Mouse (Mus musculus) lung, postnatal 14 days (tissue): ENCODE measurements around the gene Nlrc5.
A peak's percentile ranks its signal among the peaks of the same experiment; 100 is the strongest.

ENCODE experiments used
- DNase-seq: peaks from one replicate; pipeline ENCODE4 v3.0.0; 2021

The Nlrc5 gene

DNA sequence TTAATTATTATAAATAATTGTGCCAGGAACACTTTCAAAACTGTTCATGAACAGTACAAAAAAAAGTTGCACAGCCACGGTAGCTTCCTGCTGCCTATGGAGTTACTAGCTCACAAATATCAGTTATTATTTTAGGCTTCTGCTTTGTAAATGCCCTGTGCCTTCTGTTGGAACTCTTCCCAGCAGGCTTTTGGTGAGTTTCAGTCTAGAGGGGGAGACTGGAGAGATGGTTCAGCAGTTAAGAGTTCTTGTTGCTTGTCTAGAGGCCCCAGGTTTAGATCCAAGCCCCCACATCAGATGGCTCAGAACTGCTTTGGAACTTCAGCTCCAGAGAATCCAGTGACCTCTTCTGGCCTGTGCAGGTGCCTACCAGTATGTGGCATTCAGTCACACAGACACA lies 37.1 kb downstream of the Nlrc5 start:
- DNase-seq: no peak

DNA sequence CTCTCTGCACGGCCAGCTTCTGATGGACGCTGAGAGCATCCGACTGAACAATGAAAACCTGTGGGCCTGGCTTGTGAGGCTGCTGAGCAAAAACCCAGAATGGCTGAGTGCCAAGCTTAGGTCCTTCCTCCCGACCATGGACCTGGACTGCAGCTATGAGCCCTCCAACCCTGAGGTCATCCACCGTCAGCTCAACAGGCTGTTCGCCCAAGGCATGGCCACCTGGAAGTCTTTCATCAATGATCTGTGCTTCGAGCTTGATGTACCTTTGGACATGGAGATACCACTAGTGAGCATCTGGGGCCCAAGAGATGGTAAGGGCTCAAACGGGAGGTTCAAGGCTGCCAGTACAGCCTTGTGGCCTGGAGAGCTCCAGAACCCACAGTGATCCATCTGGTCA lies 38.6 kb downstream of the Nlrc5 start:
- no peak for DNase-seq

DNA sequence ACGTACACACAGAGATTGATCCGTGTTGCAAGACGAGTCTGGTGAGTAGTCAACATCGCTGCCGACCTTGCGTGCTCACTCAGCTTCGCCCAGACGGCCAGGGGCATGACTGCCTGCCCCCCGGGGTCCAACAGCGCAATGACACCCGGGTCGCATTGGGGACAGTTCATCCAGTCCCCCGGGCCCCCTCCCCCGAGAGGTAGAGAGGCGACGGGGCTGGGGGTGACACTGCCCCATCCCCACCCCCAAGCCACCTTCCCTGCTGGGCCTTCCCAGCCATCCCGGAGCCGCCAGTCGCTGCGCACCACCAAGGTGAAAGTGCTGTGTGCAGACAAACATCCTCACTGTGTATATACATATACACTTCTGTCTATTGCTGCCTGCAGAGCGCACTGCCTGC lies 39.3 kb downstream of the Nlrc5 start:
- no peak for DNase-seq

DNA sequence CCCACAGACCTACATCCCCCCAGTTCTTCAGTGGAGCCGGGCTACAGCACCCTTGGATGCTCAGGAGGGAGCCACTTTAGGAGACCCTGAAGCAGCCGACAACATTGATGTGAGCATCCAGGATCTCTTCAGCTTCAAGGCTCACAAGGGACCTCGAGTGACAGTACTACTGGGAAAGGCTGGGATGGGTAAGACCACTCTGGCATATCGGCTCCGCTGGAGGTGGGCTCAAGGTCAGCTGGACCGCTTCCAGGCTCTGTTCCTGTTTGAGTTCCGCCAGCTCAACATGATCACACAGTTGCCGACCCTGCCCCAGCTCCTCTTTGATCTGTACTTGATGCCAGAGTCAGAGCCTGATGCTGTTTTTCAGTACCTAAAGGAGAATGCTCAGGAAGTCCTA lies 41.6 kb downstream of the Nlrc5 start:
- DNase-seq: no peak

DNA sequence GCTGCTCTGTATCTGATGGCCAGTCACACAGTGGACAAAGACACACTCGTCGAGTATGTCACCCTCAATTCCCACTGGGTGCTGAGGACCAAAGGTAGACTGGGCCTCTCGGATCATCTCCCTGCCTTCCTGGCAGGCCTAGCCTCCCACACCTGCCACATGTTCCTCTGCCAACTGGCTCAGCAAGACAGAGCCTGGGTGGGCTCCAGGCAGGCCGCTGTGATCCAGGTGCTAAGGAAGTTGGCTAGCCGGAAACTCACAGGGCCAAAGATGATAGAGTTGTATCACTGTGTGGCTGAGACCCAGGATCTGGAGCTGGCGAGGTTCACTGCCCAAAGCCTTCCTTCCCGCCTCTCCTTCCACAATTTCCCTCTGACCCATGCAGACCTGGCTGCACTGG lies 42.7 kb downstream of the Nlrc5 start:
- DNase-seq: no peak

DNA sequence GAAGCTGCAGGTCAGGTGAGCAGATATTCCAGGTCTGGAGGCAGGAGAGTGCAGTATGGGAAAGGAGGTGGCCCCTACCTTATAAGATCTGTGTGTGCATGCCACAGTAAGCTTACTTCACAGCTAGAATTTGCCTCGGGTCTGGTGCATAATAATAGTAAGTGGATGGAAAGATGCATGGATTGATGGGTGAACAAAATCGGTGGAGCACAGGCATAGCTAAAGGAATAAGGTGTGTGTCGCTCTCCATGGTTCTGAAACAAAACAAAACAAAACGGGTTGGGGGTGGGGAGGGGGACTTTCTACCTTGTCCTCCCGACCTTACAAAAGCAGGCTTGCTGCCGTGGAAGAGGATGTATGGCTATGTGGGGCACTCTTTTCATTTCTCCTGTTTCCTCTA lies 47.9 kb downstream of the Nlrc5 start:
- no peak for DNase-seq

DNA sequence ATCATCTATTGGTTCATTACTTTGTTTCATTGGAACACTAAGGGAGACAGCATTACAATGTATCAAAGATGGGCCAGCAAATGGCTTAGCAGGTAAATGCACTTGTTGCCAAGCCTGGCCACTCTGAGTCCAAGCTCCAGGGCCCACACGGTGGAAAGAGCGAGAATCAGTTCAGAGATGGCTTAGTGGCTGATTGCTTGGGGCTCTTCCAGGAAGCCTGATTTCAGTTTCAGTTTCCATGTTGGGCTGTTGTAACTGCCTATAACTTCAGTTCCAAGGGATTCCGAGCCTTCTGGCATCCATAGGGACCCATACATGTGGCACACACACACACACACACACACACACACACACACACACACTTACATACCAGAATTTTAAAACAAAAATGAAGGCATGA lies 51.1 kb downstream of the Nlrc5 start:
- no peak for DNase-seq

DNA sequence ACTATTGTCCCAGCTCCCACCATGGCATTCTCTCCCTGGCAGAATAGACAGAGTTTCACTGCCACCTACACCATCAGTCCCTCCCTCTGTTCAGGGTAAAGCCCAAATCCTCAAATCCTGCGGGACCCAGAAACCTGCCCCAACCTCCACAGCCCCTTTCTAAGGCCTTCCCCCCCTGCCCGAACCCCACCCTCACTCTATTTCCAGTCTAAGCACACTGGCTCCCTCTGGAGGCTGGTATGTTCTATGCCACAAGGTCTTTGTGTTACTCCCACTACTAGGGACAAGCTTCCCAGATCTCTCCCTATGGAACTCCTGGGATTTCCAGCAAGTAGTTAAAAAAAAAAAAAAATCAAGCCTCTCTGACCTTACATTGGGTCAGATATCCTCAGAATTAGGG lies 51.7 kb downstream of the Nlrc5 start:
- peak; percentile 70 for DNase-seq

DNA sequence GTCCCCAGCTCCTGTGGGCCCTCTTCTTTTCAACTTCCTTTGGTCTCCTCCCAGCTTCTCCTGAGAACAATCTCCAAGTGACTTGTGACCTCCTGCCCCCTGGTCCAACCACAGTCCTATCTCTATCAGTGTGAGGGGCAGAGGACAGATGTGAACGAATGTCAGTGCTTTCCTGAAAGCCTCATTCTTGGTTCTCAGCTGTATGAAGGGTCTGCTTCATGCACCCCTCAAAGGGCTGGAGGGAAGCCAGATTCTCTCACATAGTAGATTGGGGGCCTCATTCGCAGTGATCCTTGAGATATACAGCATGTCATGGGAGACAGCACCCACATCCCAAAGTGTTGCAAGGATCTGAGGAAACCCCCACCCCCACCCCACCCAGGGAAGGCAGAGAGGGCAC lies 53.9 kb downstream of the Nlrc5 start:
- no peak for DNase-seq

DNA sequence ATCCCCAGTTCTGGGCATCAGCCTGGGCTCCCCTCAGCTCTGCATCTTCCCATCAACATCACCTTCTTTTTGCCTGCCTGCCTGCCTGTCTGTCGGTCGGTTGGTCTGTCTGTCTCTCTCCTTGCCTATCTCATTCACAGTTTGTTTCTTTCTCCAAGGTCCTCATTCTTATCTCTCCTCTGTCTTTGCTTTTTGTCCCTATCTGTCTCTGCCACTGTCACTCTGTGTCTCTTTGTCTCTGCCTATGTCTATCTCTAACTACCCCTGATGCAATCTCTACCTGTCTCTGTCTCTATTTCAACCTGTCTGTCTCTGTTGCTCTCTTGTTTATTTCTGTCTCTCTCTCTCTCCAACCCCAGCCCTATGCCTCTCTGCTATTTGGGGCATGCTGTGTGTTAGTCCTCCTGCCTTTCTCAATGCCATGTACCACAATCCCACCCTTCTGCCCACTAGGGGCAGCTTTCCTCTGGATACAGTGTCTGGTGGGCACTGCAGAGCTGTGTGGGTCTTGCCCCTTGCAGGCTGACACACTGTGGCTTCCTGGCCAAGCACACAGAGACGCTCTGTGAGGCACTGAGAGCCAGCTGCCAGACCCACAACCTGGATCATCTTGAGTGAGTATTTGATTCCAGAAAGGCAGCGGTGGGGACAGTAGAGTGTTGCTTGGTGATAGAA lies 55.8 kb downstream of the Nlrc5 start:
- no peak for DNase-seq

DNA sequence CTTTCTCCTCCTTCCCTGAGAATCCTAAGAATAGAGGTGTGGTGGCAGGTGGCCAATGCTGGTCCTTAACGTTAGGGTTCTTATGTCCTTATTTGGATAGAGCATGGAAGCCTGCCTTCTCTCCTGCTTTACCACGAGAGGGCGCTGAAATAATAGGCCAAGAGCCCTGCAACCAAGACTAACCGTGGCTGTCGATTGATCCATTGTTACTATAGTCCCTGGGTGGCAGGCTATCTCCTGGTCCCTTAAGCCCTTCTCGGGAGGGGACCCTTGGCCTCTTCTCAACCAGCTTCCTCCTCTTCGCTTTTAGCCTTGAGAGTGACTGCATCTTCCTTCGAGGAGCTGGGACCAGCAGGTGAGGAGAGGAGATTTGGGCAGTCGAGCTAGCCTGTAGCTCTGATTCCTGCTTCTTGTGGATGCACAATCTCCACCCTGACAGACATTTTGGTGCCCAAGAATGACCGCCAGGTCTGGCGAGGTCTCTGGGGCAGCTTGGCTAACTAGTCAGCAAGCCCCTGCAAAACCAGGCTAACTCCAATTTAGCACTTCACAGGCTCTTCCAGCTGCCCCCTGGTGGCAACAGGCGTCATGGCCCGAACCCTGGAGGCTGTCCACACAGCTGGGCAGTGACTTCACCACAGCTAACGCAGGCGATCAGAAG lies 58.0 kb downstream of the Nlrc5 start:
- DNase-seq: peak; percentile 84

DNA sequence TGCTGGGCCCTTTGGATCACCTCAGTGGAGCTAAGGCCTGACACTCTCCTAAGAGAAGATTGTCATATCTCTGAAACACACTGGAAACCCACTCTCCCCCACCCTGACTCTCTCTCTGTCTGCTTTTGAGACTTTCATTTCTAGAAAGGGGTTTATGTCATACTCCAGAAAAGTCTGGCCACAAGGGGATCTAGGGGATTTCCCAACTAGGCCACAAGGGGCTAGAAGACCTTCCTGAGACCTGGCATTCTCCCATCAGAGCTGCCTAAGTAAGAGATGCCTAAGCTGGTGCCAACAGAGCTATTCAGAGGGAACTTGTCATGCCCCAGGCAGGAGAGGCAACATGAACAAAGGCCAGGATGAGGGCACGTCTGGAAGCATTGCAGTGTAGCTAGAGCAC lies 59.1 kb downstream of the Nlrc5 start:
- no peak for DNase-seq

DNA sequence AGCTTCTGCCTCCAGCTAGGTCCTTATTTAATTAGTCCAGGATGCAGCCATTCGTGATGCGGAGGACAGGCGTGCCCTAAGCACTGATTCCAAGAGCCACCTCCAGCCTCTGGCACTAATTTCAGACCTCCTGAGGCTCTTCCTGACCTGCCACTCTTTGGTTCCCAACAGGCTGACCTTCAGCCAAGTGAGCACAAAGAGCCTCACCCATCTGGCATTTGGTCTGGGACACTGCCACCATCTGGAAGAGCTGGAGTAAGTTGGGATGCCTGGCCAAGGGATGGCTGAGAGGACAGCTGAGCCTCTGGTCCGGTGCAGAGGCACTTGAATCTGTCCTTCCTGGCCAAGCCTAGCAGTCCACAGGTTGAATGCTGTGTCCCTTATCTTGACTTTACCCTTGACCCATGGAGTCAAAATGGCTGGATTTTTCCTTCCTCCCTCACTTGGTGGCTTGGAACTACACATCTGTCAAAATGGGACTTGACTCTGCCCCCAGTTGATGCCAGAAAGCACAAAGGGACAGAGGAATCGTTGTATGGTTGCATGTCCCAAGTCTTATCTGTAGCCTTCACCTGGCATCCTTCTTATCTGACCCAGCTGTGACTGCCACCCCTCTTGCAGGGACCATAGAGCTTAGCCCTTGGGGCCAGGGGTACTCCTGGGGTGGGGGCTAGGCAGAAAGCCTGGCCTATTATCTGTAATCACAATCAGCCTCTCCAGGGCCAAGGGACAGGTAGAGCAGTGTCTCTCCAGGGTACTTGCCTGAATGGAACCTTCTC lies 81.5 kb downstream of the Nlrc5 start:
- no peak for DNase-seq

DNA sequence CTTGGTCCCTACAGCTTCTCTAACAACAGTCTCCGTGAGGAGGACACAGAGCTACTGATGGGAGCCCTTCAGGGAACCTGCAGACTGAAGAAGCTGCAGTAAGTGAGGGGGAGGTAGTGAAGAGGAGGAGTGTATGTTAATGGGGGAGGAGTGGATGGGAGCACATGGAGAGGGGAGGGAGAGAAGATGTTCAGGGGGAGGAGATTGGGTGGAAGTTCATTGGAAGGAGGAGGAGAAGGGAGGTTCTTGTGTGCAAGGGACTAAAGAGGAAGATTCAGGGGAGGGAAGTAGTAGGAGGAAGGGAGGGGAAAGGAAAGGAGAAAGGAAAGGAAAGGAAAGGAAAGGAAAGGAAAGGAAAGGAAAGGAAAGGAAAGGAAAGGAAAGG lies 82.0 kb downstream of the Nlrc5 start:
- DNase-seq: no peak

DNA sequence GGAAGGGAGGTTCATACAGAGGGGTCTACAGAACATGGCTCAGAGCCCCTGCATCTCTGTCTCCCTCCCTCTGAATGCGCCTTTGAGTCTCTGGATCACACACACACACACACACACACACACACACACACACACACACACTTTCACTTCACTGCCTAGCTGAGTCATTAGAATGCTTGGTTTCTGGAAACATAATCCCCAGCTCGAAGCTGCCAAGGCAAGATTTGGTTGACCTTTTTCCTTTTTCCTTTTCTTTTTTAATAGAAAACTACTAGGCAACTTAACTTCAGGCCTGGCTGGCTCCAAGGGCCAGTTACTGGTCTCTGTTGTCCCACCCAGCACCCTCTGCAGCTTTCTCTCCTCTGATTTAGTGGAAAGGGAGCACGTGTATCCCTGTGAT lies 82.6 kb downstream of the Nlrc5 start:
- no peak for DNase-seq

DNA sequence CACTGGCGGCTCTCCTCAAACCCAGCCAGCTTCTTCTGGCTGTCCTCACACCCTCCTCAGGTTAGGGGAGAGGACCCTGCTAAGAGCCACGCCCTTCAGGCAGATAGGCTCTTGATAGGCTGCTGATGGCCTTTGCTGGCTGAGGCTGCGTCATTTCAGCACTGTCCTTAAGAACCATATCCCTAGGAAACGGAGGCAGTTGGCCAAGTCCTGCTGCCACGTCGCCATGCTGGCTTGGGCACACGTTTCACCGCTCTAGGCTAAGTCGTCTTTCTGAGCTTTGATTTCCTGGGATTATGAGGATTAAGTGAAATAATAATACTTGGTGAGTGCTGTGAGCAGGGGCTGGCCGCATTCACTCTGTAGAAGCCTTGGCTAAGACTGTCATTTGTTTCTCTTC lies 84.2 kb downstream of the Nlrc5 start:
- no peak for DNase-seq

DNA sequence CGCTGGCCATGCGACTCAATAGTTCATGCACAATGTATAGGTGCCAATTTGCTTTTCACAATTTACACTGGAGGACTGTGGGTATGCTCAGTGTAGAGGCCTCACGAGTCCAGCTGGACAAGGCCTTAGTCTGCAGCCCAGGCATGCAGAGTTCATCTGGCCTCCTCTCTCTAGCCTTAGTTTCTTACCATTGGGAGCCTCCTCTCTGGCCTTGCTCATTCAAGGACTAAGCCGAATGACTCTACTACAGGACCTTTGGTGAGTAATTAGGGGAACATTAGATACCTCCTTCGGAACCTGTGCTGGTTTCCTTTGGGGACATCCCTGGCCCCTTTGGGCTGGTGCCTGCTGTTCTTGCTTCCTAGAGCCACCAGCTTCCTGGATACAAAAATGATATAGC lies 84.9 kb downstream of the Nlrc5 start:
- no peak for DNase-seq

DNA sequence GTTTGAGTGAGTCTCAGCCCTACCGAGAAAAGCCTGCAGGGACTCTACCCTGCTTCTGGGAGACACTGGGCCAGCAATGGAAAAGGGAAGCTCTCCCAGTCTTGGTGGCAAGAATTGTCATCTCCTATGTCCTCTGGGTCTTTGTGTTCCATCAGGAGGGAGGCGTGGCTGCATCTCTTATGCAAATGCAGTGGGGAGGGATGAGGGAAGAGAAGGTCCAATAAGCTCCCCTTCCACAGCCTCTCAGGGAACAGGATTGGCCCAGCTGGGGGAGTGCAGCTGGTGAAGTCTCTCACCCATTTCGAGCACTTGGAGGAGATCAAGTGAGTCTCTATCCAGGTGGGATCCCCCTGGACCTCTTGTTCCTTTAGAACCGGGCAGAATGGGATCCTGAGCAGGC lies 87.3 kb downstream of the Nlrc5 start:
- DNase-seq: no peak

DNA sequence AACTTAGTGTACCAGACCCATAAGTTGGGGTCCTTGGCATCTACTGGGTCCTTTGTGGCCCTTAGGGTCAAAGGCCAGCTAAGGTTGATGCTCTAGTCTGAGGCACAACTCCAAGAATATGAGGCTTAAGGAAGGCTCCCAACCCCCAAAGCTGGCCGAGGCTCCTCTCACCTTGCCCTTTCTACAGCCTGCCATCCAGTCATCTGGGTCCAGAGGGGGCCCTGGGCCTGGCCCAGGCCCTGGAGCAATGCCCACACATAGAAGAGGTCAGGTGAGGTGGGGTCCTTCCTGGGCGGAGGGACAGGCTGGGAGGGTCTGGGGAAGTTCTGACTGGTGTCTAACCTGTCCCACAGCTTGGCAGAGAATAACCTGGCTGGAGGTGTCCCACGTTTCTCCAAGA lies 88.3 kb downstream of the Nlrc5 start:
- no peak for DNase-seq

DNA sequence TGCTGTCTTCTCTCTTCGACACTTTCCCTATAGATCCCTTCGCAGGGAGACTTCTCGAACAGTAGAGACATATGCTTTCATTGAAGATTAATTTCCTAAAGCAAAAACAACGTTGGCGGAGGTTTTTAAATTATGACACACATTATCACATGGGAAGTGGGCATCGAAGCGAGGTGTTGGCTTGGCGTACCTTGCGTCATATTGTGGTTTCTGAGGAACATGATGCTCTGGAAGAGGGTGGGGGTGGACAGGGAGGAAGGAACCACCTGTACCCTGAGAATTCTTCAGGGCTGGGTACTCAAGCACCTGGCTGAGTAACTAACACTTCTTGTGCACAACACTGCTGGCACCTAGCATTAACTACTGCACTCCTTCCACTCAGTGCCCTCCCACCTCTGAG lies 90.4 kb downstream of the Nlrc5 start:
- no peak for DNase-seq

DNA sequence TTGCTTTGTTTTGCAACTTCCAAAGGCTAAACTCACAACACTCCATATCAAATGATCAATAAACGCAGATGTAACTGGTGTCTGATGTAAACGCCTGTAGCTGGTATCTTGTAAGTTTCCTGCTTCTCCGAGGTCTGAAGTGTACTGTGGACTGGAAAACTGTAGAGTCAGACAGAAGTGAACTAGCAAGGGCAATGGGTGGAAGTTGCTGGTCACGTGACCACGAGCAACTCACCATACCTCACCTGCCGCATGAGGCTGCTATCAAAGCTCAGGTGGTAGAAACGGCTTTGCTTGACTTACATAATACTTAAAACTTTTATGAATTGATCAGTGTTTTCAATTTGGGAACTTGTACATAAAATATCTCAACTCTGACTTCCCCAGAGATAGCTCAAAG lies 93.0 kb downstream of the Nlrc5 start:
- DNase-seq: no peak

DNA sequence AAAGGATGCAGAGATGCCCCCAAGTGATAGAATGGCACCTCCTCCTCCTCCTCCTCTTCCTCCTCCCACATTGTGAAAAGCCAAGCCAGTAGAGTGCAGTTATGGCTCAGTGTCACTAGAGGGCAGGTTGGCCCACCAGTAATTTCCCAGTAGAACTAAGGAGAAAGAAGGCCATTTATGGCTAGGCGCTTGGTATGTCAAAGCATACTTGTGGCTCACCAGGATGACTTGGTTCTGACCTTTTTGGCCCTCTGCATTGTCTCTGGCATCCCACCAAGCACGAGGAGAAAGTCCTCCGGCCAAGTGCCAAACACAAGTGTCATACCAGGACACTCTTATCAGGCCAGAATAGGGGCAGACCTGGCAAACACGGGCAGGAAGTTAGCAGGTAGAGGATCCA lies 94.1 kb downstream of the Nlrc5 start:
- DNase-seq: peak; percentile 54

DNA sequence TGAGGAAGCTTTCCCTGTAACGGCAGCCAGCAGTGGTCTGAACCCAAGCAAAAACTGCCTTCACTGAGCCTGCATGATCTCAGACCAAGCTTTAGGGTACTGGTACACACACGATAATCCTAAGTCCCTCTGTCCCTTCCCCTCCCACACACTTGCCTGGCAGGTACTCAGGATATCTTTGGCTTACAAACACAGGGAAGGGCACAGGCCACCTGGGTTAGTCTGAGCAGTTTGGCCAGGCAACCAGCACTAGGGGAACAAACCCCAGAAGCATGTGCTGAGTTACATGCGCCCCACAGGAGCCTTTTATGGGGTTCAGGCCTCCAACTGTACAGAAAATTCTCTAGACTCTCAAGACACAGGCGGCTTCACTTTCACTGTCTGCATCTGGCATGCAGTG lies 95.7 kb downstream of the Nlrc5 start:
- no peak for DNase-seq

DNA sequence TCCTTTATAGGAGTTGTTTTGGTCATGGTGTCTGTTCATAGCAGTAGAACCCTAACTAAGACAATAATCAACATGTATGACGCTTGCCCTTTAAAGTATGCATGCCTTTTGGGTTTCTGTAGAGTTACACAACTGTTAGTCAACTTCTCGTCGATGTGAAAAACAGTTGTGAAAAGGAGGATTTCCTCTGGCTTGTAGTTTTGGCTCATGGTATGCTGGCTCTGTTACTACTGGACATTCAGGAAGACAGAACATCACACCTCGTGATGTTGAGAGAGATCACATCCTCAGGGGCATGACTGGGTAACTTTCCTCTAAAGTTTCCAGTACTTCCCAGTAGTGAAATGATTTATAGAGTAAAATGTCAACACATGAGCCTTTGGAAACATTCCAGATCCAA lies 96.5 kb downstream of the Nlrc5 start:
- no peak for DNase-seq

DNA sequence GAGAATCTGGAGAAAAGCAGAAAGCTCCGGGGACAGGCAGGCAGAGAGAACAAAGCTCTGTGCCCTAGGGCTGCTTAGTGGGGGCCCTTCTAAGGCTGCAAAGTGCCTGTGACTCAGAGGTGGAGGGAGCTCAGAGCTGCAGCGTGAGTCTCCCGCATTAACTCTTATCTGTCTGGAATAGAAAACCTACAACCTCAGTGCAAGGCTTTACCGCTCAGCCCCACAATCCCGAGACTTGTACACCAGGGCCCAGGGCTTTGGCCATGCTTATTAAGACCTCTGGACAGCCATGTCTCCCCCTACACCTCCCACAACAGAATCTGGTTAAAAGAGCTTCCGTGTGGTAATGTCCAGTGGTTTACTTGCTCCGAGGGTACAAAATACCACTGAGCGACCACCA lies 97.8 kb downstream of the Nlrc5 start:
- no peak for DNase-seq
